Mouse (Mus musculus) large intestine, adult 2 months (tissue): ENCODE data around the gene Aco2. TPM values are rescaled to one million over a fixed set of nuclear protein-coding genes. Genes with fewer than 3 reads are reported as not detected.

Experiments used
- DNase-seq: peaks from one replicate; pipeline ENCODE4 v3.0.0-alpha.2; 2012; ENCODE audit warnings: low read depth, low spot score
- WGBS: fragments of 180-500 bp; shearing (Covaris S2); methylation state at CpG from one replicate; pipeline ENCODE4 v1.1.7; 2018; 5-methylcytosine and 5-hydroxymethylcytosine counted together
- polyA plus RNA-seq: library from polyadenylated mRNA; depleted of rRNA; stranded (reverse); fragments of >200 nt; gene quantifications from 2 replicates; pipeline ENCODE4 v1.2.3, GENCODE M21; 2012

Aco2 gene
- polyA plus RNA-seq, 1 experiment: 327 TPM

GRCm38 (mm10) chr15:81938246-81938645 is 66.1 kb downstream of the Aco2 start:
- no peak for DNase-seq
- 43% methylated on average over 2 of the region's 2 CpGs for WGBS

- DNase-seq: no peak
- WGBS: 76% methylated on average over 10 of the region's 10 CpGs
Observed at GRCm38 (mm10) chr15:81939157-81939715, 67.1 kb downstream of the Aco2 start.

- no peak for DNase-seq
- WGBS: 61% methylated on average over 4 of the region's 4 CpGs
Observed at GRCm38 (mm10) chr15:81939774-81940173, 67.7 kb downstream of the Aco2 start.

GRCm38 (mm10) chr15:81940219-81940618 is 68.1 kb downstream of the Aco2 start:
- DNase-seq: no peak
- WGBS: 89% methylated on average over 5 of the region's 5 CpGs

GRCm38 (mm10) chr15:81941010-81941409 is 68.9 kb downstream of the Aco2 start:
- no peak for DNase-seq
- 92% methylated on average over 2 of the region's 2 CpGs for WGBS

GRCm38 (mm10) chr15:81943176-81943749 is 71.2 kb downstream of the Aco2 start:
- no peak for DNase-seq
- WGBS: 43% methylated on average over 9 of the region's 9 CpGs

- no peak for DNase-seq
- 79% methylated on average over 10 of the region's 10 CpGs for WGBS
Observed at GRCm38 (mm10) chr15:81949076-81949475, 77.0 kb downstream of the Aco2 start.

- WGBS: 56% methylated on average over 11 of the region's 11 CpGs
Observed at GRCm38 (mm10) chr15:81949476-81950131, 77.5 kb downstream of the Aco2 start.

GRCm38 (mm10) chr15:81950716-81951115 is 78.6 kb downstream of the Aco2 start:
- 84% methylated on average over 5 of the region's 5 CpGs for WGBS
- no peak for DNase-seq

More at GRCm38 (mm10) chr15:81949476-81950131, 77.5 kb downstream of the Aco2 start:
- DNase-seq: no peak

GRCm38 (mm10) chr15:81951159-81951558 is 79.0 kb downstream of the Aco2 start:
- no peak for DNase-seq
- 90% methylated on average over 9 of the region's 9 CpGs for WGBS

- DNase-seq: no peak
- WGBS: 90% methylated on average over 4 of the region's 4 CpGs
Observed at GRCm38 (mm10) chr15:81952310-81952709, 80.2 kb downstream of the Aco2 start.

- whole genome bisulfite sequencing: 51% methylated on average over 9 of the region's 9 CpGs
- no peak for DNase-seq
Observed at GRCm38 (mm10) chr15:81954151-81954583, 82.1 kb downstream of the Aco2 start.

- no peak for DNase-seq
- 85% methylated on average over 6 of the region's 6 CpGs for WGBS
Observed at GRCm38 (mm10) chr15:81954716-81955115, 82.6 kb downstream of the Aco2 start.

- no peak for DNase-seq
- WGBS: 96% methylated on average over 15 of the region's 15 CpGs
Observed at GRCm38 (mm10) chr15:81955414-81955813, 83.3 kb downstream of the Aco2 start.

GRCm38 (mm10) chr15:81956457-81956856 is 84.3 kb downstream of the Aco2 start:
- no peak for DNase-seq
- 67% methylated on average over 8 of the region's 8 CpGs for WGBS

GRCm38 (mm10) chr15:81957598-81957997 is 85.5 kb downstream of the Aco2 start:
- WGBS: 86% methylated on average over 11 of the region's 11 CpGs
- DNase-seq: no peak

- 70% methylated on average over 3 of the region's 3 CpGs for WGBS
- DNase-seq: no peak
Observed at GRCm38 (mm10) chr15:81958906-81959305, 86.8 kb downstream of the Aco2 start.

GRCm38 (mm10) chr15:81960171-81961077 is 88.3 kb downstream of the Aco2 start, which contains the start of gene Pmm1:
Pmm1 (minus strand) TSS chr15:81960930.
- under 1% methylated on average over 77 of the region's 77 CpGs for WGBS
- DNase-seq: peak; percentile 97

- DNase-seq: no peak
- 0% methylated on average over 7 of the region's 8 CpGs for WGBS
Observed at GRCm38 (mm10) chr15:81961078-81961451, 89.0 kb downstream of the Aco2 start.

- 4% methylated on average over 1 of the region's 1 CpGs for WGBS
- no peak for DNase-seq
Observed at GRCm38 (mm10) chr15:81964262-81964661, 92.2 kb downstream of the Aco2 start.
